Mouse (Mus musculus) 3T3-L1 (cell line): ENCODE results near the gene Rps12.
A peak's percentile ranks its signal among the peaks of the same experiment; 100 is the strongest.

Experiments used
- DNase-seq: peaks from one replicate; pipeline ENCODE4 v3.0.0-alpha.2; 2015; ENCODE audit warnings: low read depth, low spot score

Gene Rps12

GRCm38 (mm10) chr10:23785599-23785998 lies 1.5 kb downstream of the Rps12 start:
- peak; percentile 27 for DNase-seq

DNA sequence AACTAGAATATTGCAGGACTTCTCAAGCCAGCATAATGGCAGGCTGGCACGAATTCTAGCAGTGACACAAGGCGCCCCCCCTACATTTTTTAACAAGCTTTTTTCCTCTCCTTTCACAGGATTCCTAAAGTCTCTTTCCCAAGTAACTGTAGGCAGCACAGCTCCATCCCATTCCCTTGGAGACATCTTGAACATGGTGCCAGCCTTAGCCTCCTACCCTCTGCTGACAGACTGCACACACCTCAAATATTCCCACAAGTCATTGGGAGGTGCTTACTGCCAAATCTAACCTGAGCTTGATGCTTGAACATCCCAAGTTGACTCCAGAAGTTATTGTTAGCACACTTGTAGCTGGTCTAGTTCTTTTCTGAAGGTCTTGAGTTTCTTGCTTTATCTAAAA lies 3.0 kb downstream of the Rps12 start:
- peak; percentile 29 for DNase-seq

- peak; percentile 48 for DNase-seq
Measured at GRCm38 (mm10) chr10:23783493-23783884, 3.6 kb downstream of the Rps12 start.

DNA sequence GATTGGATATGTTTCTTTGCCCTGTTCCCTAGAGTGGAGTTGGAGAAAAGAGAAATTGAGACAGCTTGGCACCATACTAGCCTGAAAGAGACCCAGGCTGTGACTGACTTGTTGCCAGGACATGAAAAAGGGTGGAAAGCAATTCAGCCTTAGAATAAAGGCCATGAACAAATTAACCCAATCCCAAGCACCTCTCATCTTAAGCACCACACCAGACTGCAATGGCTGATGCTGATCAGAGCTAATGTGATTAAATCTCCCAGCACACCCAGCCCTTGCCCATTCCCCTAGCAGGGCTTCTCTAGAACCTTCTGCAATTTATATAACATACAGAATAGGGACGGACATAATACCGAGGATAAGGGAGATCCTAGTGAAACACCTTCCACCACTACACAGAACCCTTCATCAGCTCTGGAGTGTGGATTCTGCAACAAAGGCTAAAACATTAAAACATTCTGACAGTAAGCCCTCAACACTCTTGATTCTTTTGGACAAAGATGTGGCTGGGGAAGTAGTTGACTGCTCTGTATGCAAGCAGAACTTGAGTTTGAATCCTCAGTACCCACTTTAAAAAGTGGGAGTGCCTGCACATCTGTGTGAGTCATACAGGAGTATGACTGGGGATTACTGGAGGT lies 4.1 kb downstream of the Rps12 start:
- DNase-seq = no peak

GRCm38 (mm10) chr10:23781760-23782735 lies 5.0 kb downstream of the Rps12 start:
- DNase-seq = no peak

DNA sequence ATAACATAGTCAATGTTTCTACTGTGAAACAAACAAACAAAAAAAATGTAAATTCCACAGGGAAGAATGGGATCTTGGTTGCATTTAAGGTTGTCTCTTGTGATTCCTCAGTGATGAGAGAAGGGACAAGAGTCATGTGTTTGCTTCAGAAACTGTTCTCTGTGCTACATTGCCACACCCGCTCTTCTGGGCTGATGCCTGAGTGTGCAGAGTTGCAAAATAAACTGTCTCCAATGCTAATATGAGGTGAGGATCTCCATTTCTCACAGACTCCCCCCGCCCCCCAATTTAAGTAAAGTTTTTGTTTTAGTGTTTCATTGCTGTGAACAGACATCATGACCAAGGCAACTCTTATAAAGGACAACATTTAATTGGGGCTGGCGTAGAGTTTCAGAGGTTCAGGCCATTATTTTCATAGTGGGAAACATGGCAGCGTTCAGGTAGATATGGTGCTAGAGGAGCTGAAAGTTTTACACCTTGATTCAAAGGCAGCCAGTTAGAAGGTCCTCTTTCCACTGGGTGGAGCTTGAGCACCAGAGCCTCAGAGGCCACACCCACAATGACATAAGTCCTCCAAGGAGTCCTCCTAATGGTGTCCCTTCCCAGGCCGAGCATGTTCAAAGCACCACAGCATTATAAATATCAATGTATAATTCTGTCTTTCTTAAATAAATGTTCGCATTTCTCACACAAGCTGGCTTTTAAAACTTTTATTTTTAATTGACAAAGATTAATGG lies 6.4 kb downstream of the Rps12 start:
- DNase-seq = peak; percentile 48

DNA sequence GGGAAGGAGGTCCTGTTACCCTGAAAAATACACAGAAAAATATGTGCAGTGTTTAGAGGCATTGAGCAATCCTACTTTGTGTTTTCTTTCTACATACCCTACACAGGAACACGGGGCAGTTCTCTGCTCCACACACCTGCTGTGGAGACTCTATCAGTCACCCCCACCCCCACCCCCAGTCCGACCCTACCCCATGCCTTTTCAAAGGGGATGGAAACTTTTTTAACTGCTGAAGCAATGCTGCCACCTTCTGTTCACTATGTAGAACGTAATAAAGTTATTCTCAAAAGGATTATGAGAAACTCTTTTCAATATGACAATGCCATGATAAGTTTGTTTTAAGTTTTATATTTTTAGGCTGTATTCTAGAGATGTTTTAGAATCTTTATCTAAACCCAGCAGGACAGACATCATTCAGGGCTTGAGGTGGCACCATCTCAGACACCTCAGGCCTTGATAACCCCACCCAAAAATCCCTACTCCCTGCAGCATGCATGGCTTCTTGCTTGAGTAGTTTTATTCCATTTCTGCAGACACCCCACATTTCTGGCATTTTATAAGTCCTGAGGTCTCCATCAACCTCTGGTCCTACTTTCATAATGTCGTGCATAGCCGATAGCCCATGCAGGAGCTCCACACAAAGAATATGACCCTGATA lies 9.7 kb downstream of the Rps12 start:
- peak; percentile 29 for DNase-seq

DNA sequence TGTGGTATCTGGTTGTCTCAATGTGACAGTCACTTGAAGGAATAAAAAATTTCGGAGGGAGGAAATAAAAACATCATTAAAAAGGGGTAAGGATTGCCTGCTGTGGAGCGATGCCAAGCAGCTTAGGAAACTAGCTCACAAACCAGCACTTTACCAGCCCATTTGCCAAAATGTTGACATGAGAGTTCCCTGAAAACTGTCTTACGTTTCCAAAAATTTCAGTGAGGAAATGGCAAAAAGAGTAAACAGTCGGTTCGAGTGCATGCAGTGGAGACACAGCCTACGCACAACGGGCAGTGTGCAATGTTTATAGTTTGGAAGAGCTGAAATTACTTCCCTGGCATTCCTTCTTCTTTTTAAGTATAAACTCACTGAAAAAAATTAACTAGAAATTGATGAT lies 32.9 kb downstream of the Rps12 start:
- DNase-seq = no peak
